Mouse (Mus musculus) layer of hippocampus, adult 11-12 months (tissue): ENCODE results near the gene Mrm2.
"Not testable (repeated sequence)": the region's sequence is repeated elsewhere in the genome, so short reads cannot be mapped to it uniquely, and the experiment has no call there.

Experiments
- DNase-seq: peaks from one replicate; pipeline ENCODE4 v3.0.0; 2022; ENCODE audit warnings: low spot score

Gene Mrm2

GRCm38 (mm10) chr5:140331615-140332512, at the start of gene Mrm2:
Gene Mrm2, minus strand, starts transcription at chr5:140331898.
- peak; percentile 77 for DNase-seq

- no peak for DNase-seq
Measured at GRCm38 (mm10) chr5:140381156-140381555, 49.5 kb upstream of the Mrm2 start.

- DNase-seq: peak; percentile 28
Measured at GRCm38 (mm10) chr5:140379299-140379698, 47.6 kb upstream of the Mrm2 start.

GRCm38 (mm10) chr5:140378121-140378853, 46.6 kb upstream of the Mrm2 start:
- no peak for DNase-seq

GRCm38 (mm10) chr5:140375249-140375829, 43.6 kb upstream of the Mrm2 start:
- DNase-seq: no peak

- DNase-seq: no peak
Measured at GRCm38 (mm10) chr5:140374226-140374625, 42.5 kb upstream of the Mrm2 start.

GRCm38 (mm10) chr5:140373711-140374110, 42.0 kb upstream of the Mrm2 start:
- no peak for DNase-seq

- peak; percentile 69 for DNase-seq
Measured at GRCm38 (mm10) chr5:140371671-140372070, 40.0 kb upstream of the Mrm2 start.

- no peak for DNase-seq
Measured at GRCm38 (mm10) chr5:140370446-140371254, 39.0 kb upstream of the Mrm2 start.

- no peak for DNase-seq
Measured at GRCm38 (mm10) chr5:140369466-140369865, 37.8 kb upstream of the Mrm2 start.

- no peak for DNase-seq
Measured at GRCm38 (mm10) chr5:140368926-140369325, 37.2 kb upstream of the Mrm2 start.

GRCm38 (mm10) chr5:140368126-140368525, 36.4 kb upstream of the Mrm2 start:
- not testable (repeated sequence) for DNase-seq

GRCm38 (mm10) chr5:140364415-140364814, 32.7 kb upstream of the Mrm2 start:
- no peak for DNase-seq

GRCm38 (mm10) chr5:140359930-140360674, 28.4 kb upstream of the Mrm2 start:
- DNase-seq: no peak

GRCm38 (mm10) chr5:140357466-140357865, 25.8 kb upstream of the Mrm2 start:
- no peak for DNase-seq

- no peak for DNase-seq
Measured at GRCm38 (mm10) chr5:140355934-140356333, 24.2 kb upstream of the Mrm2 start.

- DNase-seq: no peak
Measured at GRCm38 (mm10) chr5:140352352-140352751, 20.7 kb upstream of the Mrm2 start.

- DNase-seq: no peak
Measured at GRCm38 (mm10) chr5:140350731-140351497, 19.2 kb upstream of the Mrm2 start.

GRCm38 (mm10) chr5:140349882-140350281, 18.2 kb upstream of the Mrm2 start:
- DNase-seq: no peak

- DNase-seq: no peak
Measured at GRCm38 (mm10) chr5:140346050-140346449, 14.4 kb upstream of the Mrm2 start.
